Comparison of ENCODE assay signal across 16 mouse cellular contexts in genomic region chr6:9124321-9124914, GRCm38 (mm10).
DNase-seq lines count a peak whose midpoint lies in the region; ATAC-seq and TF ChIP-seq lines count a peak whose summit lies in the region.
"Had no signal": no experiment of that assay in that cellular context is flagged by ENCODE, and none has a peak within 500 bp of the region (broad histone marks: within the 10 kb centered on the region; RNA-seq: fewer than 3 reads in every experiment).

No protein-coding gene starts in this region.

- H3K4me1 ChIP-seq in forebrain, embryonic 13.5 days: 0 out of 2 replicates have a peak, but pooled peaks cover 2% of the 10 kb centered on the region
- H3K4me1 ChIP-seq in forebrain, embryonic 10.5 days: no peaks in the 10 kb centered on the region
- no peaks in the 10 kb centered on the region for H3K4me1 ChIP-seq in embryonic facial prominence, embryonic 11.5 days (ENCODE audit: control insufficient read depth, insufficient read depth, low read length)
- 0 out of 2 replicates have a peak, but pooled peaks cover 3% of the 10 kb centered on the region for H3K4me1 ChIP-seq in midbrain, embryonic 14.5 days (ENCODE audit: control insufficient read depth, insufficient read depth, low read length)
- H3K4me1 ChIP-seq: heart, embryonic 12.5 days; hindbrain, embryonic 15.5 days; liver, embryonic 15.5 days; stomach, embryonic 15.5 days had no signal

- 76% methylated on average over 12 of the region's 12 CpGs for WGBS in forebrain, embryonic 13.5 days
- WGBS in forebrain, embryonic 10.5 days: 85% methylated on average over 12 of the region's 12 CpGs
- 82% methylated on average over 12 of the region's 12 CpGs for WGBS in embryonic facial prominence, embryonic 11.5 days
- 74% methylated on average over 12 of the region's 12 CpGs for WGBS in midbrain, embryonic 14.5 days

- no peaks in the 10 kb centered on the region for H3K36me3 ChIP-seq in forebrain, embryonic 13.5 days (ENCODE audit: poor library complexity, severe bottlenecking)
- no peaks in the 10 kb centered on the region for H3K36me3 ChIP-seq in forebrain, embryonic 10.5 days (replicated peaks)
- no peaks in the 10 kb centered on the region for H3K36me3 ChIP-seq in embryonic facial prominence, embryonic 11.5 days (replicated peaks; ENCODE audit: control insufficient read depth, insufficient read depth, low read depth, low read length)
- no peaks in the 10 kb centered on the region for H3K36me3 ChIP-seq in midbrain, embryonic 14.5 days (ENCODE audit: control insufficient read depth, insufficient read depth, low read length)
- H3K36me3 ChIP-seq: heart, embryonic 12.5 days; hindbrain, embryonic 15.5 days; liver, embryonic 15.5 days; stomach, embryonic 15.5 days had no signal

- intact Hi-C loops in heart, postnatal 14 days (cut with DNase I): no loop called here

- no peaks in the 10 kb centered on the region for H3K9me3 ChIP-seq in forebrain, embryonic 13.5 days (replicated peaks)
- no peaks in the 10 kb centered on the region for H3K9me3 ChIP-seq in forebrain, embryonic 10.5 days
- no peaks in the 10 kb centered on the region for H3K9me3 ChIP-seq in embryonic facial prominence, embryonic 11.5 days (replicated peaks; ENCODE audit: control insufficient read depth, low read length)
- H3K9me3 ChIP-seq in midbrain, embryonic 14.5 days (ENCODE audit: control insufficient read depth, low read length): no peaks in the 10 kb centered on the region
- H3K9me3 ChIP-seq: heart, embryonic 12.5 days; hindbrain, embryonic 15.5 days; liver, embryonic 15.5 days; stomach, embryonic 15.5 days had no signal

- TF ChIP-seq POLR2A in brain, embryonic 14.5 days (IDR thresholded peaks at IDR 0.05; ENCODE audit: borderline replicate concordance, extremely low read depth, insufficient read depth, insufficient read length, poor library complexity, severe bottlenecking): no peak

- 0 out of 2 replicates have a peak, but pooled peaks have one; percentile 27 for ATAC-seq in forebrain, embryonic 13.5 days
- ATAC-seq in embryonic facial prominence, embryonic 11.5 days (replicated peaks; ENCODE audit: insufficient number of reproducible peaks, low FRiP score, low TSS enrichment, low read depth): no peak
- no peak; the same call in 1 of the 2 replicates for ATAC-seq in midbrain, embryonic 14.5 days (ENCODE audit: low FRiP score, low TSS enrichment)
- ATAC-seq: lung, postnatal 0 days had no signal

- H3K27ac ChIP-seq in forebrain, embryonic 13.5 days: no peak overlapping the region
- H3K27ac ChIP-seq in forebrain, embryonic 10.5 days: no peak overlapping the region
- no peak overlapping the region for H3K27ac ChIP-seq in embryonic facial prominence, embryonic 11.5 days (replicated peaks; ENCODE audit: low read depth, low read length)
- no peak overlapping the region for H3K27ac ChIP-seq in midbrain, embryonic 14.5 days (replicated peaks; ENCODE audit: low read depth, low read length)
- H3K27ac ChIP-seq: hindbrain, embryonic 15.5 days; liver, embryonic 15.5 days; stomach, embryonic 15.5 days had no signal

- DNase-seq in forebrain, embryonic 10.5 days (ENCODE audit: extremely low spot score, low spot score): no peak
- peak; percentile 63 for DNase-seq in brain, embryonic 14.5 days (ENCODE audit: low read depth)
- peak; percentile 9 for DNase-seq in embryonic facial prominence, embryonic 11.5 days (ENCODE audit: low spot score)
- DNase-seq in midbrain, embryonic 14.5 days: peak; percentile 26
- no peak for DNase-seq in heart, postnatal 14 days
- no peak for DNase-seq in ovary, postnatal 10 days (ENCODE audit: low spot score)
- DNase-seq: cerebellum, adult 9-10 months; kidney, adult 11 months; thymus, adult 18-20 months had no signal

- no peaks in the 10 kb centered on the region for H3K27me3 ChIP-seq in forebrain, embryonic 13.5 days
- H3K27me3 ChIP-seq in forebrain, embryonic 10.5 days (ENCODE audit: poor library complexity, severe bottlenecking): no peaks in the 10 kb centered on the region
- H3K27me3 ChIP-seq in embryonic facial prominence, embryonic 11.5 days (ENCODE audit: control insufficient read depth, insufficient read depth, low read length): no peaks in the 10 kb centered on the region
- no peaks in the 10 kb centered on the region for H3K27me3 ChIP-seq in midbrain, embryonic 14.5 days (ENCODE audit: control insufficient read depth, insufficient read depth, low read length)
- H3K27me3 ChIP-seq: heart, embryonic 12.5 days; hindbrain, embryonic 15.5 days; liver, embryonic 15.5 days; stomach, embryonic 15.5 days had no signal

- H3K4me2 ChIP-seq in forebrain, embryonic 13.5 days: no peak overlapping the region
- H3K4me2 ChIP-seq in embryonic facial prominence, embryonic 11.5 days (ENCODE audit: low read depth, low read length): no peak overlapping the region
- H3K4me2 ChIP-seq in midbrain, embryonic 14.5 days (ENCODE audit: low read length): no peak overlapping the region
- H3K4me2 ChIP-seq: heart, embryonic 12.5 days; hindbrain, embryonic 15.5 days; liver, embryonic 15.5 days; stomach, embryonic 15.5 days had no signal

- TF ChIP-seq CTCF in brain, embryonic 14.5 days (IDR thresholded peaks at IDR 0.05; ENCODE audit: borderline replicate concordance, extremely low read depth, insufficient read depth, insufficient read length): no peak

- H3K9ac ChIP-seq in forebrain, embryonic 13.5 days: no peak overlapping the region
- H3K9ac ChIP-seq in embryonic facial prominence, embryonic 11.5 days (replicated peaks; ENCODE audit: low read length): no peak overlapping the region
- H3K9ac ChIP-seq in midbrain, embryonic 14.5 days (replicated peaks; ENCODE audit: low read length): no peak overlapping the region
- H3K9ac ChIP-seq: heart, embryonic 12.5 days; hindbrain, embryonic 15.5 days; liver, embryonic 15.5 days; stomach, embryonic 15.5 days had no signal

- H3K4me3 ChIP-seq in forebrain, embryonic 13.5 days: no peak overlapping the region
- H3K4me3 ChIP-seq in forebrain, embryonic 10.5 days: no peak overlapping the region
- H3K4me3 ChIP-seq in embryonic facial prominence, embryonic 11.5 days (ENCODE audit: low read depth, low read length): no peak overlapping the region
- H3K4me3 ChIP-seq in midbrain, embryonic 14.5 days (replicated peaks; ENCODE audit: low read depth, low read length): no peak overlapping the region
- H3K4me3 ChIP-seq: heart, embryonic 12.5 days; hindbrain, embryonic 15.5 days; liver, embryonic 15.5 days; myocyte; stomach, embryonic 15.5 days had no signal

Comparison
In these comparisons a context has a peak if more than half of its experiments do, and no peak if none do; other contexts are left out.
1. DNase-seq: peak in brain, embryonic 14.5 days (single experiment), embryonic facial prominence, embryonic 11.5 days (single experiment) and midbrain, embryonic 14.5 days (single experiment); none in forebrain, embryonic 10.5 days (single experiment), heart, postnatal 14 days (0 of 2) and ovary, postnatal 10 days (single experiment).